Mouse (Mus musculus) MEL (cell line): ENCODE data around the gene Ets1.

Source experiments
- CHD2 ChIP-seq: IDR thresholded peaks from 2 replicates; pipeline ENCODE4 v1.6.1; 2011; ENCODE audit warnings: low read length, improper control_type of control experiment
- CTCF ChIP-seq, 3 experiments: IDR thresholded peaks in 2 of 3; conservative IDR thresholded peaks in 1 of 3; 2 replicates each; pipeline ENCODE4 v1.5.1; 2011 to 2012; ENCODE audit warnings: low read length in 3 of 3, low read depth in 2 of 3, mild to moderate bottlenecking in 2 of 3, improper control_type of control experiment in 1 of 3, inconsistent platforms in 1 of 3, mixed read lengths in 1 of 3, moderate library complexity in 1 of 3; ENCODE audit not compliant: control insufficient read depth in 1 of 3, insufficient read depth in 1 of 3, poor library complexity in 1 of 3, severe bottlenecking in 1 of 3
- E2F4 ChIP-seq: IDR thresholded peaks from 2 replicates; pipeline ENCODE4 v1.6.1; 2011; ENCODE audit warnings: low read depth, low read length, improper control_type of control experiment, borderline replicate concordance
- EP300 ChIP-seq, 2 experiments: IDR thresholded peaks; 2 replicates each; pipeline ENCODE4 v1.6.1; 2011; ENCODE audit warnings: improper control_type of control experiment in 2 of 2, low read length in 2 of 2, low read depth in 1 of 2, mild to moderate bottlenecking in 1 of 2
- GABPA ChIP-seq: IDR thresholded peaks from 2 replicates; pipeline ENCODE4 v1.6.1; 2012; ENCODE audit warnings: low read depth, mild to moderate bottlenecking, inconsistent platforms, low read length, improper control_type of control experiment, moderate library complexity
- GATA1 ChIP-seq: IDR thresholded peaks from 2 replicates; pipeline ENCODE4 v1.6.1; 2011; ENCODE audit warnings: low read depth, low read length, improper control_type of control experiment
- KAT2A ChIP-seq: conservative IDR thresholded peaks from 2 replicates; pipeline ENCODE4 v1.6.1; 2012; ENCODE audit warnings: low read depth, low read length, improper control_type of control experiment, inconsistent platforms
- MAZ ChIP-seq: IDR thresholded peaks from 2 replicates; pipeline ENCODE4 v1.6.1; 2012; ENCODE audit warnings: low read depth, mild to moderate bottlenecking, inconsistent platforms, low read length, improper control_type of control experiment
- MYC ChIP-seq: IDR thresholded peaks from 2 replicates; pipeline ENCODE4 v1.6.1; 2011; ENCODE audit warnings: low read depth, mild to moderate bottlenecking, low read length, improper control_type of control experiment, moderate library complexity
- NRF1 ChIP-seq: IDR thresholded peaks from 2 replicates; pipeline ENCODE4 v1.6.1; 2014; ENCODE audit warnings: low read depth, mild to moderate bottlenecking, inconsistent platforms, low read length, improper control_type of control experiment, moderate library complexity; ENCODE audit not compliant: poor library complexity, insufficient read depth, severe bottlenecking
- POLR2A ChIP-seq, 2 experiments: IDR thresholded peaks; 2 replicates each; pipeline ENCODE4 v1.6.1; 2011 to 2012; ENCODE audit warnings: low read length in 2 of 2, mild to moderate bottlenecking in 2 of 2, control low read depth in 1 of 2, improper control_type of control experiment in 1 of 2, low read depth in 1 of 2, moderate library complexity in 1 of 2; ENCODE audit not compliant: control insufficient read depth in 1 of 2, insufficient read depth in 1 of 2, poor library complexity in 1 of 2
- TAL1 ChIP-seq: IDR thresholded peaks from 2 replicates; pipeline ENCODE4 v1.6.1; 2012; ENCODE audit warnings: mild to moderate bottlenecking, inconsistent platforms, low read length, moderate library complexity, mixed read lengths

DNA sequence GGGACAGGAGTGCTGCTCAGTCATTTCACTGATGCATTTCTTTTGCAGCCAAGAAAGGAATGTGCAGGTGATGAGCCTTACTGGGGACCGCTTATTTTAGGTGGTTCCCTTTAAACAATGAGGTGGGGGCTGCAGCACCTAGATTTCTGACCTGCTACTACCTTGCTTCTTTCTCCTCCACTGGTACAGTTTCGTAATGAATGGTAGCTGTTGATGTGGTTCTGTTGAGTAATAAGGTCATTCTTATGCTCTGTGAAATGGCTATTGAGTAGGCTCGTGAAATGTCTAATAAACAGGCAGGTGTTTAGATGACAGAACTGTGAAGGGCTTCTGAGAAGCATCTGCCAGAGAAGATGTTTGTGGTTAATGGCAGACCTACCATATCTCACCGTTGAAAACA, 25.5 kb downstream of the Ets1 start:
- no peak for TF ChIP-seq CTCF (IDR thresholded peaks at IDR 0.05 in 2 of 3, conservative IDR thresholded peaks at IDR 0.05 in 1 of 3; ENCODE audit: control insufficient read depth in 1 of 3, insufficient read depth in 1 of 3, low read depth in 2 of 3, low read length in 3 of 3, poor library complexity in 1 of 3, severe bottlenecking in 1 of 3)
- TF ChIP-seq NRF1, result no peak
- TF ChIP-seq E2F4, result no peak
- no peak for TF ChIP-seq GABPA
- TF ChIP-seq POLR2A (IDR thresholded peaks at IDR 0.05; ENCODE audit: control insufficient read depth in 1 of 2, insufficient read depth in 1 of 2, low read depth in 1 of 2, low read length in 2 of 2, poor library complexity in 1 of 2), result no peak
- no peak for TF ChIP-seq EP300 (IDR thresholded peaks at IDR 0.05; ENCODE audit: low read depth in 1 of 2, low read length in 2 of 2)
- no peak for TF ChIP-seq CHD2
- no peak for TF ChIP-seq TAL1
- TF ChIP-seq KAT2A, result no peak
- TF ChIP-seq GATA1, result no peak
- no peak for TF ChIP-seq MYC
- TF ChIP-seq MAZ, result no peak
